Mouse (Mus musculus): ENCODE measurements around the gene Lct.
"Not testable (repeated sequence)": the region's sequence is repeated elsewhere in the genome, so short reads cannot be mapped to it uniquely, and the experiment has no call there.

Gene Lct

DNA sequence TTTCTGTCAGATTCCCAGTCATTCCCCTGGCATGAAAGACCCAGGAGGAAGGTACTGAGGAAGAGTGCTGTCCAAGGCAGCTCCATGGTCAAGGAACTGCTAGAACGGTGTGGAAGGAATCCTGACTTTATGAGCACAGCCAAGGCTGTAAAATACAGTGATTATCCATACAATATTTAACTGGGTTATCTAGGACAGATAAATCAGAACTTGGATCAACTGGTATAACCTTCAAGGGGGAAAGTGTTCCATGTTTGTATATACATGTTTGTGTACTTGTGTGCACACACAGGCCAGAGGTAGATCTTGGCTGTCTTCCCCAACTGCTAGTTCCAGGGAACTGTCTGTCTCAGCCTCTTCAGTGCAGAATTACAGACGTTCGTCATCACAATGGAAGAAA lies at the start of gene Lct:
Gene Lct, minus strand, starts transcription at position 101 of the 400 bp plus-strand sequence.
- no peak for DNase-seq (ENCODE audit: low spot score)

DNA sequence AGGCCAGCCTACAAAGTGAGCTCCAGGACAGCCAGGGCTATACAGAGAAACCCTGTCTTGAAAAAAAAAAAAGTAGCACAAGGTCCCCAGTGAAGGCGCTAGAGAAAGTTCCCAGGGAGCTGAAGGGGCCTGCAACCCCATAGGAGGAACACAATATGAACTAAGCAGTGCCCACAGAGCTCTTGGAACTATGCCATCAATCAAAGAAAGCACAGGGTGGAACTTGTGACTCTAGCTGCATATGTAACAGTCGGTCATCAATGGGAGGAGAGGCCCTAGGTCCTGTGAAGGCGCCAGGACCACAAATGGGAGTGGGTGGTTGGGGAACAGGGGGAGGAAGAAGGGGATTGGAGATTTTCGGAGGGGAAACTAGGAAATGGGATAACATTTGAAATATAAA lies 48.7 kb upstream of the Lct start:
- DNase-seq (ENCODE audit: low spot score), result no peak

DNA sequence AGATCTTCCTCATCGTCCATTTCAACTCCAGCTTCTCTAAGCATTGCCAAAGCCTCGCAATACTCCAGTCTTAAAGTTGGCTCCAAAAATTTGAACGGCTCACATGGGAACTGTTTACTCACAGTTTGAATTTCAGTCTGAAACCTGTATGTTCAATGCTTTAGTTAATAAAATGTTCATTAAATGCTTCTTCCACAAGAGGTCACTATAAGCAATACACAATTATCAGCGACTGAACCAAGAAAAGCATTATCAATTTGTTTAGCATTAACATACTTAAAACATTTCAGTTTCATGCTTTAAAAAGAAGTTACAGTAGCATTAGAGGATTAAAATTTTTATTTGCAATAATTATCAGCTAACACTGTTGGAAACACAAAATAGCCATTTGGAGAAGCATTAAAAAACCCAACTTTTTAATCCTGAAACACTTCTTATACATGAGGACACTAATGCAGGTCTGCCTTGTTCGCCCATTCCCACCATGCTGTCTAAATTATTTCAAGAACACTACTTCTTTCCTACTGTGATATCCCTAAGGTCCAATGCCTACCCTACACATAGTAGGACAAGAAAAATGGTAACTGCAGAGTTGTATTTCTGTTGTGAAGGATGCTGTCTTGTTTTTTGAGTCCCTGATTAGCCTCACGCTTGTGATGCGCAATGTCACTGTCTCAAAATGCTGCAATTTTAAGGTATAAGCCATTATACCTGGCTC lies 44.2 kb upstream of the Lct start:
- DNase-seq (ENCODE audit: low spot score), result peak; percentile 55

DNA sequence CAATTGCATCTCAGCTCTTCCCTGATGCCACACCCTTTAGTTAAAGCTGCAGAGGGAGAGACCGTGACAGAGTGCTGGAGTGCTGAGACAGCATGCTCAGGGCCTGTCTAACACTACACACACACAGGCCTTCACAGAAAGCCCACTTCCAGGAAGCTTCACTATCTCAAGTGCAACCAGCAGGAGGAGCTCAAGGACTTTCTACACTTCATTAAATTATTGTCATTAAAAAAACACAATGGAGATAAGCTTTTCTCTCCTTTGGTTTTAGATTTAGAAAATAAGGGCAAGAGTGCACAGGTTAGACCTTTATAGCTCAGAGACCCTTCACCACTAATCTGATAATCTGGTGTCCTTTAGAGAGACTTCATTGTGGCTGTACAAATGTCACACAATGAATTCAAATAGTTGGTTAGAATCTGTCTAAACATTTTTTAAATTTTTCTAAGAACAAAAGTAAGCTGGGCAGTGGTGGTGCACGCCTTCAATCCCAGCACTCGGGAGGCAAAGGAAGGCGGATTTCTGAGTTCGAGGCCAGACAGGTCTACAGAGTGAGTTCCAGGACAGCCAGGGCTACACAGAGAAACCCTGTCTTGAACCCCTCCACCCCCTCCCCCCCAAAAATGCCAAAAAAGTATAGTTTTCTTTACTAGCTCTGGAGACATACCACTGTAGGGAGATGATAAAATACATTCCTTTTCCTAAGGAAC lies 40.8 kb upstream of the Lct start:
- DNase-seq (ENCODE audit: low spot score), result peak; percentile 70

DNA sequence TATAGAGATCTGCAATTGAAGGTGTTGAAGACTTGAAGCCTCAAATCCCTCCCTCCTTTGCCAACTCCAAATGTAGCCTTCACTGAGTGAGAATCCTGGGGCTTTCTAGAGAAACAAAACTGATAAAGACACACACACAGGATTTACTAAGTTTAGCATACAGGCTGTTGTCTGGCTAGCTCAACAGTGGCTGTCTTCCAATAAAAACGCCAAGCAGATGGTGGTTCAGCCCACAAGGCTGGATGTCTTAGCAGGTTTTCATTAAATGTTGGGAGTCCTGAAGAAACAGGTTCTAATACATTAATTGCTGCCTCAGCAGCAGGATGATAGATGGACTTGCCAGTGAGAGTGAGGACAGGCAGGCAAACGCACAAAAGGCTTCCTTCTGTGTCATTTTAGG lies 32.5 kb upstream of the Lct start:
- DNase-seq (ENCODE audit: low spot score), result no peak

DNA sequence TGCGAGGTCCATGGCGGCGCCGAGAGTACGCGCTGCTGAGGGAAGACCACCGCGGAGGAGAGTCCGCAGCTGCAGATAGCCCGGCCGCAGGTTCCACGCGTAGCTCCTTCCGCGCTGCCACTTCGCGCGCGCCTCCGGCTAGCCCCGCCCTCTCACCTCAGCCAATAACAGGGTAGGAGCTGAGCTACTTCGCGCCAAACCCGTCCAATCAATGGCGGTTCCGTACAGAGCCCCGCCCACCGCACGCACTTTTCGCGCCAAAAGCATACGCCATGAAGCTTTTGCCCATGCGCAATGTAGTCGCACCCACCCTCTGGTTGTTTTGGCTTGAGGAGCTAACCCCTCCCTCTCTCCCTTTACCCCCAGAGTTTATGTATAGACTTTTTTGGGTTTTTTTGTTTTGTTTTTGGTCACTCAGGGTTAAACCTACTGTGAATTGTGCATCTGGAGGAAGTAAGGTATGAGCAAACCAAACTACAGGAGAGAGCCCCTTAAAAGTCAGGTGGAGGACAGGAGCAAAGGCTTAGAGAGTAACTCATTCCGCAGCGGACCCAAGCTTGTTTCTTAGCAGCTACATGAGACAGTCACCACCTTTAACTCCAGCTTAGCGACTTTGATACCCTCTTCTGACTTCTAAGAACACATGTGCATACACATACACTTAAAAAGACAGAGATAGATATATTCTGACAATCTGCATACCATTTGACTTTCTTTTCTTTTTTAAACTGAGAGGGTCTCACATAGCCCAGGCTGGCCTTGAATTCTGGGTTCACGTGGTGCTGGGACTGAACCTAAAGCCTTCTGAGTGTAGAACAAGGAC lies 31.6 kb upstream of the Lct start, which contains the start of gene Mcm6:
Gene Mcm6, minus strand, starts transcription at position 111 of the 823 bp plus-strand sequence.
- DNase-seq (ENCODE audit: low spot score), result peak; percentile 92

DNA sequence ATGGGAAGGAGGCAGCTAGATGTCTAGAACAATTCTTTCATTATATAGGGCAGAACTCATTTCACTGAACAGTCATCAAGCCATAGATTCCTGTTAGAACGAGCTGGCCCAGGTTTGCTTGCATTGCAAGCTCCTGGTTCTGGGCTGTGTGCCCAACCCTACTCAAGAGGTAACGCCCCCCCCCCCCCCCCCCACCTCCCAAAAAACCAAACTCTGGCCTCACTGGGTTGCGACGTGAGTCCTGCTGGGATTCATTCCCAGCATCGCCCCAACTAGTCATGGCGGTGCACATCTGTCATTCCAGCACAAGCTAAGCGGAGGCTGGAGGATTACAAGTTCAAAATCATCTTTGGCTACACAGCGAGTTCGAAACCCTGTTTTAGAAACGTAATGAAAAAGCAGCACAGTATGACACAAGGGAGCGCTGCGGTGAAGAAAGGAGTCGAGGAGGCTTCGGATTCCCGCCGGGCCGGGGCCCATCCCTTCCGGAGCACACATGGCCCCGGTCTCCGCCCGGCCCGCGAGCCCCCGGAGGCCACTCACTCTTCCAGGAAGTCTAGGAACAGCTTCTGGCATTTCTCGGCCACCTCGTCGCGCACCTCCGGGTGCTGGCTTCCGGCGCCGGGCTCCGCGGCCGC lies 30.9 kb upstream of the Lct start:
- peak; percentile 48 for DNase-seq (ENCODE audit: low spot score)

DNA sequence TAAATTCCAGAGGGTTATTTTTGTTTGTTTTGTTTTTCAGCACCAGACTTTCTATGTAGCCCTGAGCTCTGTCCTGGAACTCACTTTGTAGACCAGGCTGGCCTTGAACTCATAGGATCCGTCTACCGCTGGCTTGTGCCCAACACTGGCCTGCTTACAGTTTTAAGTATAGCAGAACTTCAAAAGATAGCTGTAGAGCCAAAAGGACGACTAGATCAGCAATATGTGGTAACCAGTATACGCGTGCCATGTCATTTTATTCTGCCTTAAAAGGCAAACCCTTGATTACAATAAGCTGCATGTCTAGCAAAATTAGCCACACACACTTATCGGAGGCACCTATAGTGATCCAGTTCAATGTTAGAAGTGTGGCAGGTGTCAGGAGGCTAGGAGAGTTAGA lies 30.2 kb upstream of the Lct start:
- DNase-seq (ENCODE audit: low spot score), result no peak

DNA sequence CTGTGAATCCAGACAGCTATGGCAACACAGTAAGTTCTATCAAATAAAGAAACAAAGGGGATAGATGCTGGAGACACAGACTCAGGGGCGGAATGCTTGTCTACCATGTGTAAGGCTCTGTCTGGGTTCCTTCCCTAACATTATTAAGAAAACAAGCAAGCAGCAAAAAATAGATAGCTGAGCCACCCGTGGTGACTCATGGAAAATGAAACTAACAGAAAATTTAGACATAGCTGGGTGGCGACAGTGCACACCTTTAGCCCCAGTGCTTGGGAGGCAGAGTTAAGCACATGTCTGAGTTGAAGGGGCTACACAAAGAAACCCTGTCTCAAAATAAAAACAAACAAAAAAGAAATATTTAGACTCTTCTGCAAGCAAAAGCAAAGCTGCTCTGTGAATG lies 29.3 kb upstream of the Lct start:
- DNase-seq (ENCODE audit: low spot score), result peak; percentile 27

DNA sequence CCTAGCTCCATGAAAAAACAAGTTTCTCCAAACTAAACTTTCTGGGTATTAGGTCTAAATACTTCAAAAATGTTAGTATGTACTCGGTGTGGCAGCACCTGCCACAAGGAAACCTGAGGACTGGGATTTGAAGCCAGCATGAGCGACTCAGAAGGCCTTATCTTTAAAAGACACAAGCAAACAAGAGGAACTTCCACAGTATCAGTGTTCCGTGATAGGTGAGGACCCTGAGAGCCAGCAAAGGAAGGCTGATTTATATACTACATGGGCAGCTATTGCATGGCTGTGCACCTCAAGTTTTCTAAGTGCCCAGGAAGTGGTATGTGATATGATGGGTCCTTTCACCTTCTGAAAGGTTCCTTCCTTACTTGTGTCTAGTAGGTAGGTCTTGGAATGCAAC lies 25.0 kb upstream of the Lct start:
- no peak for DNase-seq (ENCODE audit: low spot score)

DNA sequence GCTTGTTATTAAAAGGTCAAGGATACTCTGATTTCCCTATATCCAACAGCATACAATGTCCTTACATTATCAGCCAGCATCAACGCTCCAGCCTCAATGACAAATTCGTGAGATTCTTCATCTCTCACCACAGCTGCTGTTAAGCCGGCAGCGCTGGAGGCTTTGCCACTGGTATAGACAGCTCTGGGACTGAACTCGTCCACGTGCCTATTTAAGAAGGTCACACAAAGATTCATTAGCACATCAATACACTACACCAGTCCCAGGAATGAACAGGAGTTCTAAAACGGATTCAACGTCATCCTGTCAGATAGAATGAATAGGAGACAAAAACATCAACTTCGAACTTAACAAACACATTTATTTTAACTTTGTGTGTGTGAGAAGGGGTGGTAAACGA lies 16.1 kb upstream of the Lct start:
- no peak for DNase-seq (ENCODE audit: low spot score)

DNA sequence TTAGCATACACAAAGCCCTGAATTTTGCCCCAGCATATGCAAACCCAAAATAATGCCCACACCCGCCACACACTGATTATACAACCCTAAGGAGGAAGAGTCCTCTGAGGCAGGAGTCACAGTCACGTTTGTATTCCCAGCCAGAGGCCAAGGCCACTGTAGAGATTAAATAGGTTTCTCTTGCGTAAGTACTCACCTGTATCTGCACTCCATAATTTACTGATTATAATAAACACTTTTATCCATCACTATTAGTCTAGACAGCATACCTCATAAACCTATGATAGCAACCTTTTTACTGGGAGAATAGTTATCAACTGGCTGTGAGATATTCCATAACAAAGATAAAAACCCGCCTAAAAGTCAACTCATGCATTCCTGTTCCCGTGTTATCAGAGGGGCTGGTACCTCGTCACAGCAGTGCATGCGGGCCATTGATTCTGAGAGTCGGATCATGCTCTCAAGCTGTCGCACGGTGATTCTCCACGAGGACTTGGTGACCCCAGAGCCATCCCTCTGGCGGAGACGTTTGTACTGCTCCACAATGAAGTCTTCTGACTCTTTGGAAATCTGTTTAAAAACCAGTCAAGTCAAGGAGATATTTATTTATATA lies 9.7 kb upstream of the Lct start:
- no peak for DNase-seq (ENCODE audit: low spot score)

DNA sequence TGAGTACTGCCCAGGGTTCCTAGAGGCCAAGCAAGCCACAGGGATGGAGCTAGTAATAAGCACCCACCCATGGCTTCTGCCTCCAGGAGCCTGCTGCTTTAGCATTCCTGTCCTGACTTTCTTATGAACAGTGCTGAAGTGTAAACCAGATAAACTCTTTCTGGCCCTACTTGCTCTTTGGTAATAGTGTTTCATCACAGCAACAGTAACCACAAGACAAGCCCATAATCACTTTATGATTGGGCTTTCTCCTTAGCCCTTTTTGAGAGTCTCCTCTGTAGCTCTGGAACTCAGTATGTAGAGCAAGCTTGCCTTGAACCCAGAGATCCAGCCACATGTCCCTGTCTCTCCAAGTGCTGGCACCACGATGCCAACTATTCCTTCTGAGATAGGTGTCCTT lies 2.2 kb upstream of the Lct start:
- no peak for DNase-seq (ENCODE audit: low spot score)

DNA sequence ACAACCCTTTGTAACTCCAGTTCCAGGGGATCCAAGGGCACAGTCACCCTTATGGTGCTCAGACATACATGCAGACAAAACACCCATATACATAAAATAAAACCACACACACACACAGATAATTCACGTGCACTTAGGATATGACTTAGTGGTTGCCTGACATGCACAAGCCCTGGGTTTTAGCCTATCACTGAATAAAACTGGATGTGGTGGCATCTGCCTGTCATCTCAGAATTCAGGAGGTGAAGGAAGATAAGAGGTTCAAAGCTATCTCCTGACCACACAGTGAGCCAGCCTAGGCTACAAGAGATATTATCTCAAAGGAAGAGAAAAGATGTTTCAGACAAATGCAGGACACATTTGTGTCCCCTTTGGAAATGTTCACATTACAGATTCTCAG lies 953 bp downstream of the Lct start:
- DNase-seq (ENCODE audit: low spot score), result no peak

DNA sequence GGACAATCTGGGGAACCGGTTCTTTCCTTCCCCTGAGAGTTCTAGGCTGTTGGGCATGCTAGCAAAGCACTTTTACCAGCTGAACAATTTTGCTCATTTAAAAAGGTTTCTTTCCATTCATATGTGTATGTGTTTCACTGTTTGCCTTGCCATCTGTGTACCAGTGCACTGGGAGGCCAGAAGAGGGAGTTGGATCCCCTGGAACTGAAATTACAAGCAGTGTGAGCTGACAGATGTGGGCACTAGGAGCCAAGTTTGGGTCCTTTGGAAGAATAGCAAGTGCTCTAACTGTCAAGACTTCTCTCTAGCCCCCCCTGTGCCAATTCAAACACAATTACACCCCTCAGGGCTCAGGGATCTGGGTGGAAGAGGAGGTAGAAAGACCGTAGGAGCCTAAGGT lies 3.3 kb downstream of the Lct start:
- DNase-seq (ENCODE audit: low spot score), result no peak

DNA sequence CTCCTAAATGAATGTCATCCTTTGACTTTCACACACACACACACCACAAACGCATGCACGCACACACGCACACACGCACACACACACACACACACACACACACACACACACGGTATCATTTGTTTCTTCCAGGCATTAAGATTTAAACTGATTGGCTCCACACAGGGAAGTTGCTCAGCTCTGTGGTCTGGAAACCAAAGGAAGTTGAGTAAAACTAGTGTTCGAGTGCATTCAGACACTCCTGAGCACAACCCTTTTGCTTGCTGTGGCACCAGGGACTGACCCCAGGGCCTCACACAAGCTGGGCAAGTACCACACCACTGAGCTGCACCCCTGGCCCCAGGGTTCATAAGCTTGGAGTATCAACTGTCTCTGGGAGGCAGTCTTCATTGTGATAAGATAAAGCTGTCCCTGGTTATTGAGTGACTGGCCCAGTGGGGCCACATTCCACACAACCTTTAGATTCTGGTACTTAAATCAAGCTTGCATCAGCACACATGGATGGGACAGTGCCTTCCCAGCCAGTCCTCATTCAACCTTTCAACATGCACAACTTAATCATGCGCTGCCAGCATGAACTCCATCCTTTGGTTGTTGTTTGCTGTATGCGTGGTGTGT lies 5.0 kb downstream of the Lct start:
- no peak for DNase-seq (ENCODE audit: low spot score)

DNA sequence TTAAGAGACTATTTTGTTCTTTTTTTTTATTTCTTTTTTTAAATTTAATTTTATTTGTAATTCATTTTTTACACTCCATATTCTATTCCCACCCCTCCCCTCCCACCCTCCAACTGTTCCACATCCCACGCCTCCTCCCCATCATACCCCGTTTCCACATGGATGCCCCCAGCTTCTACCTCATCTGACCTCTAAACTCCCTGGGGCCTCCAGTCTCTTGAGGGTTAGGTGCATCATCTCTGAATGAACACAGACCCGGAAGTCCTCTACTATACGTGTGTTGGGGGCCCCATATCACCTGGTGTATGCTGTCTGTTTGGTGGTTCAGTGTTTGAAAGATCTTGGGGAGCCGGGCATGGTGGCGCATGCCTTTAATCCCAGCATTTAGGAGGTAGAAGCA lies 8.9 kb downstream of the Lct start:
- not testable (repeated sequence) for DNase-seq (ENCODE audit: low spot score)

DNA sequence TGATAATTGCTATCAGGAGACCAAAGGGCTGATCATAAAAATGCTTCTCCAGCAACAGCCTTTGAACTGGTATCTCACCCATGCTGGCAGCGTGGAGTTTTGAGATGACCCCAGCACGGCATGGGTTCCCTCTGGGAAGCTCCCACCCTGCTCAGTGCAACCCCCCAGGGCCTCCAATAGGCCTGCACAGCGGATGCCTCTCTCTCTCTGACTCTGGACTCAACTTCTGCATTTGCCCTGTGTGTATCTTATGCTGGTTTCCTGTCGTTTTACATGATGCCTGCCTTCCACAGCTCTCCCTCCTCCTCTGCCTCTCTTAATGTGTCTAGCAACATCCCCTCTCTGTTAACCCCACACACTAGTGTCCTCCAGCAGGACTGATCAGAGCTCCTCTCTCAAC lies 13.5 kb downstream of the Lct start:
- no peak for DNase-seq (ENCODE audit: low spot score)

DNA sequence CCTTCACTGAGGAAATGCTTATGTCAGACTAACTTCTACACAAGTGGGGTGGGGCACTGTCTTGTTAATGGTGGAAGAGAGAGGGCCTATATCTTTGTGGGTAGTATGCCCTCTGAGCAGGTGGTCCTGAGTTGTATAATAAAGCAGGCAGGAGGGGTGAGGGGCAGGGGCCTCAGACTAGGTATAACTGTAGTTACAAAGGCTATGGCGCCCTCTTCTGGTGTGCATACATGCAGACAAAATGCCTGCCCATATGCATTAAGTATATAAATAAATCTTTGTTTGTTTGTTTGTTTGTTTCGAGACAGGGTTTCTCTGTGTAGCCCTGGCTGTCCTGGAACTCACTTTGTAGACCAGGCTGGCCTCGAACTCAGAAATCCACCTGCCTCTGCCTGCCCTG lies 19.1 kb downstream of the Lct start:
- no peak for DNase-seq (ENCODE audit: low spot score)

DNA sequence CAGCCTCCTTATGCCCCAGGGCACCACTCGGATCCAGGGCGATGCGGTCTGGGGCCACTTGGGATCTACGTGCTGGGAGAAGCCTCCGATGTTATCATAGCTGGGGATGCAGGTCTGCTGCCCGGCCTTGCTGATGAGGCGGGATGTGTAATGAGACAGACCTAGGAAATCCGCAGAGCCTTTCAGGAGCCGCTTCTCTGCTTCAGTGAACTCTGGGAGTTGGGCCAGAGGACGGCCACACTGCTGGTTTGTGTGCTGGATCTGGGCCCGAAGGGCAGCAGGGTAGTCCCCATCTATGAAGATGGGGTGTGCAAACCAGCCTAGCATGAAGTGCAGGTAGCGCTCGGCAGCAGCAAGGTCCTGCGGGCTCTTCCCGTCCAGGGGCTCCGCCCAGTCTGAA lies 24.2 kb downstream of the Lct start:
- no peak for DNase-seq (ENCODE audit: low spot score)

DNA sequence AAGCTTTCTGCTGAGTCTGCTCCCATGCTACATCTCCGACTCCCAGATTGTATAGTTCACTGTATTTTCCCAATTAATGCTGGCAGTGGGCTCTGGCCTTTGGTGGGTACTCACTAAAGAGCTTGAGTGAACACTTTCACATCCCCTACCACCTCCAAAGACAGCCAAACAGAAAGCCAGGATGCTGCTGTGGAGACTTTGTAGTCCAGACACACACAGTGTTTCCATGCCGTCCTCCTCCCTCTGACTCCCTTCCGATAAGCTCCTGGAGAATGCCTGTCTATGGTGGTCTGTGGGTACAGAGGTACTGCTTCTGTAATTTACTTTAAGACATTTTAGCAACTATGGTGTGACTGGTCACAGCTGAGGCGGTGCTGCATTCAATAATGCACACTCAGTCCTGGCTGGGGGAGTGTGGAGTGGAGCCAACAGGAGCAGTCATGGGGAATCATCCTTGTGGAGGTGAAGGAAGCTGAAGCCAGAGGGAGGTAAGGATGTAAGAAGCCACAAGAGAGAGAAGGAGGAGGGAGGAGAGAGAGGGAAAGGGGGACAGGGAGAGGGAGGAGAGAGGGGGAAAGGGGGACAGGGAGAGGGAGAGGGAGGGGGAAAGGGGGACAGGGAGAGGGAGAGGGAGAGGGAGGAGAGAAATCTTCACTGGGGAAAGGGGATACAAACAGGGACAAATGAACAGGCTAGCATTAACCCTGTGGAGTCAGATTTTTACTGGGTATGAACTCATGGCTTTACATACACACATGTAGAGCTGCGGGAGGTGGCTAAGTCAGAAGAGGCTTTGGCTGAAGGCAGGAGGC lies 32.2 kb downstream of the Lct start:
- no peak for DNase-seq (ENCODE audit: low spot score)
